Mouse (Mus musculus): ENCODE measurements around the gene Il17ra.

DNA sequence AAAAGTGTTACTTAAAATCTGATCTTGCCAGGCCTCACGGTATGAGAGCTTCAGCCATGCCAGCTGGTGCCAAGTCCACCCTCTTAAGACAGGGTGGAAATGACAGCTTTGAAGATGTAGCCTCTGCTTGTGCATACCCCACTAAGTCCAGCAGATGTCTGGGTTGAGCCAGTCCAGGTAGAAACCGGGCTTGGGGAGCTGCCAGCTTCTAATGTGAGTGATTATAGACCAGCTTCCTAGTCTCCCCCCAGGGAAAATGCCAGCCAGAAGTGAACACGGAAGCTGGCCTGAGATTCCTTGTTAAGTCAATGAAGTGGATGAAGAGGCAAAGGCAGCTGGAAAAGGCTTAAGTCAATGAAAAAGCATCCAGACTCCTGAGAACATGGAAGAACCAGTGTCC, 33.5 kb downstream of the Il17ra start:
- TF ChIP-seq POLR2A (IDR thresholded peaks at IDR 0.05; ENCODE audit: extremely low read depth, insufficient read depth, low read length) (no peak), CTCF (IDR thresholded peaks at IDR 0.05; ENCODE audit: low read depth, low read length) (no peak)
